Mouse (Mus musculus): ENCODE results near the gene Gja8.

Gene Gja8

GRCm38 (mm10) chr3:96925920-96926319 lies at the start of gene Gja8:
Gja8 (minus strand) TSS chr3:96926020.
- DNase-seq, result no peak

- DNase-seq, result no peak
Observed at GRCm38 (mm10) chr3:96974467-96974866, 48.6 kb upstream of the Gja8 start.

GRCm38 (mm10) chr3:96970986-96971385 lies 45.2 kb upstream of the Gja8 start:
- no peak for DNase-seq

GRCm38 (mm10) chr3:96963088-96964034 lies 37.5 kb upstream of the Gja8 start:
- peak; percentile 11 for DNase-seq

GRCm38 (mm10) chr3:96960597-96960996 lies 34.8 kb upstream of the Gja8 start:
- DNase-seq, result no peak

GRCm38 (mm10) chr3:96953489-96954233 lies 27.8 kb upstream of the Gja8 start:
- no peak for DNase-seq

- no peak for DNase-seq
Observed at GRCm38 (mm10) chr3:96942706-96943105, 16.9 kb upstream of the Gja8 start.

- peak; percentile 91 to 94 for DNase-seq
Observed at GRCm38 (mm10) chr3:96938738-96939137, 12.9 kb upstream of the Gja8 start.

GRCm38 (mm10) chr3:96937606-96938005 lies 11.8 kb upstream of the Gja8 start:
- no peak for DNase-seq

GRCm38 (mm10) chr3:96936241-96936640 lies 10.4 kb upstream of the Gja8 start:
- peak in 1 of 2 experiments; percentile 13 for DNase-seq

- DNase-seq, result no peak
Observed at GRCm38 (mm10) chr3:96931261-96931681, 5.5 kb upstream of the Gja8 start.

- DNase-seq, result no peak
Observed at GRCm38 (mm10) chr3:96924631-96925030, 1.2 kb downstream of the Gja8 start.

- no peak for DNase-seq
Observed at GRCm38 (mm10) chr3:96920991-96921390, 4.8 kb downstream of the Gja8 start.

GRCm38 (mm10) chr3:96905592-96905991 lies 20.2 kb downstream of the Gja8 start:
- no peak for DNase-seq

GRCm38 (mm10) chr3:96904851-96905541 lies 20.8 kb downstream of the Gja8 start, which contains the start of gene Gpr89:
Gpr89 (minus strand) TSS chr3:96905346.
- DNase-seq, result peak; percentile 95 to 97

GRCm38 (mm10) chr3:96904393-96904792 lies 21.4 kb downstream of the Gja8 start, which contains the start of gene Gja5:
Gja5 (plus strand) TSS chr3:96904693.
- DNase-seq, result no peak

- no peak for DNase-seq
Observed at GRCm38 (mm10) chr3:96902336-96902999, 23.4 kb downstream of the Gja8 start.

GRCm38 (mm10) chr3:96883690-96884089 lies 42.1 kb downstream of the Gja8 start:
- DNase-seq, result no peak

GRCm38 (mm10) chr3:96882061-96882849 lies 43.6 kb downstream of the Gja8 start:
- DNase-seq, result no peak

GRCm38 (mm10) chr3:96881557-96881956 lies 44.3 kb downstream of the Gja8 start:
- DNase-seq, result no peak

GRCm38 (mm10) chr3:96880385-96880784 lies 45.4 kb downstream of the Gja8 start:
- no peak for DNase-seq
